Mouse (Mus musculus): Measurements from ENCODE around the gene Enpp6.
"Not testable (repeated sequence)": the region's sequence is repeated elsewhere in the genome, so short reads cannot be mapped to it uniquely, and the experiment has no call there.

Gene Enpp6

GRCm38 (mm10) chr8:46995931-46996664 is 9.4 kb downstream of the Enpp6 start:
- in situ Hi-C loops (cut with MboI), result no loop called here

- in situ Hi-C loops (cut with MboI), result no loop called here
Measured at GRCm38 (mm10) chr8:47005676-47006075, 19.0 kb downstream of the Enpp6 start.

GRCm38 (mm10) chr8:47006785-47007184 is 20.1 kb downstream of the Enpp6 start:
- in situ Hi-C loops (cut with MboI), result no loop called here

- in situ Hi-C loops (cut with MboI), result no loop called here
Measured at GRCm38 (mm10) chr8:47008220-47008773, 21.6 kb downstream of the Enpp6 start.

GRCm38 (mm10) chr8:47016268-47016946 is 29.7 kb downstream of the Enpp6 start:
- in situ Hi-C loops (cut with MboI), result loop anchor here (10.0 kb wide), 1 partner anchor 358 kb away; no protein-coding TSS in a partner anchor

GRCm38 (mm10) chr8:47021135-47021555 is 34.5 kb downstream of the Enpp6 start:
- in situ Hi-C loops (cut with MboI), result no loop called here

- in situ Hi-C loops (cut with MboI), result no loop called here
Measured at GRCm38 (mm10) chr8:47024612-47025011, 37.9 kb downstream of the Enpp6 start.

- in situ Hi-C loops (cut with MboI), result no loop called here
Measured at GRCm38 (mm10) chr8:47026841-47027490, 40.3 kb downstream of the Enpp6 start.

GRCm38 (mm10) chr8:47028474-47028873 is 41.8 kb downstream of the Enpp6 start:
- in situ Hi-C loops (cut with MboI), result no loop called here

GRCm38 (mm10) chr8:47030321-47030720 is 43.6 kb downstream of the Enpp6 start:
- in situ Hi-C loops (cut with MboI), result no loop called here

- in situ Hi-C loops (cut with MboI), result no loop called here
Measured at GRCm38 (mm10) chr8:47032081-47032480, 45.4 kb downstream of the Enpp6 start.

- in situ Hi-C loops (cut with MboI), result no loop called here
Measured at GRCm38 (mm10) chr8:47033976-47034375, 47.3 kb downstream of the Enpp6 start.

- in situ Hi-C loops (cut with MboI), result no loop called here
Measured at GRCm38 (mm10) chr8:47036501-47036900, 49.8 kb downstream of the Enpp6 start.

GRCm38 (mm10) chr8:47037405-47037804 is 50.7 kb downstream of the Enpp6 start:
- in situ Hi-C loops (cut with MboI), result no loop called here

GRCm38 (mm10) chr8:47040215-47040614 is 53.5 kb downstream of the Enpp6 start:
- in situ Hi-C loops (cut with MboI), result not testable (repeated sequence)

GRCm38 (mm10) chr8:47046340-47046739 is 59.7 kb downstream of the Enpp6 start:
- in situ Hi-C loops (cut with MboI), result no loop called here

GRCm38 (mm10) chr8:47047146-47047545 is 60.5 kb downstream of the Enpp6 start:
- in situ Hi-C loops (cut with MboI), result no loop called here

GRCm38 (mm10) chr8:47048584-47048983 is 61.9 kb downstream of the Enpp6 start:
- in situ Hi-C loops (cut with MboI), result no loop called here

- in situ Hi-C loops (cut with MboI), result no loop called here
Measured at GRCm38 (mm10) chr8:47052643-47053042, 66.0 kb downstream of the Enpp6 start.

- in situ Hi-C loops (cut with MboI), result no loop called here
Measured at GRCm38 (mm10) chr8:47056086-47056485, 69.4 kb downstream of the Enpp6 start.

GRCm38 (mm10) chr8:47058526-47058925 is 71.8 kb downstream of the Enpp6 start:
- in situ Hi-C loops (cut with MboI), result no loop called here

- in situ Hi-C loops (cut with MboI), result no loop called here
Measured at GRCm38 (mm10) chr8:47058971-47059370, 72.3 kb downstream of the Enpp6 start.

Data from mature B cell (primary cell).